Mouse (Mus musculus): ENCODE data around the gene Med7.
"Not testable (repeated sequence)": the region's sequence is repeated elsewhere in the genome, so short reads cannot be mapped to it uniquely, and the experiment has no call there.

The Med7 gene

GRCm38 (mm10) chr11:46436760-46437458 lies at the start of gene Med7:
Gene Med7 (plus strand): TSS chr11:46436925.
- peak; percentile 89 to 96 for DNase-seq (ENCODE audit: low spot score in 2 of 2)

DNA sequence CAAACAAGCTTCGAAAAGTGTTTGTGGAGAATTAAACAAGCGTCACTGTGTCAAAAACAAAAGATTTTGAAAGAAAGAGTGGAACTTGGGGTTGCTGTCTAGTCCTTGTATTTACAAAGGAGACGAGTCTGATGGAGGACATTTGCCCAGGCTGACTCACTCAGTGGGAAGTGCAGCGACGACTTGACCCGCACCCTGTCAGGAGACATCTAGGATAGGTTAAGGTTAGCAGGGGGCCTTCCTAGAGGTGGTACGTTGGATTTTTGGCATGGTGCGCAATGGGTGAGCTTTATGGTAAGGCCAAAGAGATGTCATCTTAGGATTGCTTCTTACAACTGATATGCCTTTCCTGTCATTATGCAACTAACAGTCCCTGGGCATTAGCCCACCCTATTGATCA lies 49.7 kb upstream of the Med7 start:
- no peak for DNase-seq (ENCODE audit: low spot score in 2 of 2)

DNA sequence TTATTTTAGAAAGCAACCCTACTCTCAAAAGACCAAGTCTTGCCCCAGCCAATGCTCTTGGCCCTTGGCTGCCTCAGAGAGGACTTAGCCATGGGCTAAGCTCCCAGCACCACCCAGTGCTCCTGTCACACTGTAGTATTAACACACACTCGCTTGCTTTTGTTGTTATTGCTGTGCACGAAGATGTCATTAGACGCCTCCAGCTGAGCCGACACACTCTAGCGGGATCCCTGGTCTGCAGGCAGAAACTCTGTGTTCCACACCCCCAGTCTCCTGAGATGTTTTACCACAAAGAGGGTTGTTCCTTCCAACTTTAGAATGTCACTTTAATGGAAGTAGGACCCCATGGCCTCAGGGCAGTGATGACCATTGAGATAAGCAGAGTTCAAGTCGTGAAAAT lies 48.3 kb upstream of the Med7 start:
- DNase-seq (ENCODE audit: low spot score in 2 of 2), result no peak

DNA sequence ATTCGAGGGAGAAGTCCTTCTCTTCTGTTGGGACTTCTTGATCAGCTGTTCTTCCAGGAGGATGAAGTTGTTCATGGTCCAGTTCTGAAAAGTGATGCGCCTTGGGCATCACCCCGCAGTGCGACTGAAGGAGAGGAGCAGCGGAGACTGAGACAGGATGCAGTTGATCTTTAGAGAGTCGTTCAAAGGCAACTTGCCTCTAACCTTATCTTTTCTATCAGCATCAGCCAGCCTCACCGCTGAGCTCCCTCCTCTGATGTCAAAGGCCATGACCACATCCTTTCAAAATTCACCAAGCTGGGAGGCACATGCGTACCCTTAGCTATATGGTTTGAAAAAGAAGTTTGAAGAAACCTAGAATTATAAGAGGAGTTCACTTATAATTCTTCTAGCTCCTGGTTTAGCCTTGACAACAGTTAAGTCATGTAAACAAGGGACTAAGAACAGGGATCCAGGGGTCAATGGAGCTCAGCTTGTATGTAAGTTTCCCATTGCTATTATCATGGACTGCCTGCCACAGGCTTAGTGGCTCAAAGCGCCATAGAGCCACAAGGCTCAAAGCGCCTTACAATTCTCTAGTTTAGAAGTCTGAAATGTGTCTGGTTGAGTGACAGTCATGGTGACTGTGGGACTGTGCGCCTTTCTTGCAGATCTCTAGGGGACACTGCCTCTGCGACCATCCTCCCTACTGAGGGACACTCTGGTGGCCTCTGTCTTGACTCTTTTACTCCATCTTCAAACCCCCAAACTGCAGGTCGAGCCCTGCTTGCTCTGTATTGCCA lies 47.2 kb upstream of the Med7 start, which contains the start of gene Itk:
Gene Itk, minus strand, starts transcription at position 180 of the 782 bp plus-strand sequence.
- DNase-seq (ENCODE audit: low spot score in 2 of 2), result no peak

- DNase-seq (ENCODE audit: low spot score in 2 of 2), result no peak
These were observed 46.1 kb upstream of the Med7 start for GRCm38 (mm10) chr11:46390621-46391020.

DNA sequence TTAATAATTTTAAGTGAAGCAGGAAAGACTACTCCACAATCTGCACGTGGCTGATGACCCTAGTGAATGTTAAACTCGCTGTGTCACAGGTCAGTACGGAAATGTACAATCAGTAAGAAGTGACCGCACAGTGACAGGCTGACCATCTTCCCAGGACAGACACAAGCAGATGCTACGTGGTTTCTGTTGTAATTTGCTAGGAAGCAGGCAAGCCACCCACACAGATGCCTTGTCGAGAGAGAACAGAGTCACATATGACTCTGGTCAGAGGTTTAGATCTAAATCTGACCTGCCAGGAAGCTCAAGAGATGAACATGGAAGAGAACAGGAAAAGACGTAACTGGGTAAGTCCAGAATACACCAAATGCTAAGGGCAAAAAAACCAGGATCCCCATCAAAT lies 43.8 kb upstream of the Med7 start:
- DNase-seq (ENCODE audit: low spot score in 2 of 2), result no peak

DNA sequence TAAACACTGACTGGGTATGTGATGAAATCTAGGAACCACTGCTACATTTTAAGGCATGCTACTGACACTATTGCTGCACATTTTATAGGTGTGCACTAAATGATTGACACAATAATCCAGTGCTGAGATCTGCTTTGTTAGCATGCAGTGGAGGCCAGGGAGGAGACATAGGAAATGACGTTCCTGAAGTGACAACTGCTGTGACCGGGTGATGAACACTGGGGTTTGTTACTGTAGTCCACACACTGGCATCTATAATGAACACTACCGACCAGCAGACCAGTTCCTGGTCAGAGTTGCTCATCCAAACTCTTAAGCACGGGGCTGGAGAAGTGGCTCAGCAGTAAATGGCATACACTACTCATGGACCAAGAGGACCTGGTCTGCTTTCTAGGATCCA lies 43.3 kb upstream of the Med7 start:
- DNase-seq (ENCODE audit: low spot score in 2 of 2), result no peak

- DNase-seq (ENCODE audit: low spot score in 2 of 2), result no peak
These were observed 41.6 kb upstream of the Med7 start for GRCm38 (mm10) chr11:46395088-46395487.

- no peak for DNase-seq (ENCODE audit: low spot score in 2 of 2)
These were observed 41.0 kb upstream of the Med7 start for GRCm38 (mm10) chr11:46395698-46396097.

GRCm38 (mm10) chr11:46396167-46396859 lies 40.4 kb upstream of the Med7 start, which contains the start of gene Fam71b:
Gene Fam71b (plus strand): TSS chr11:46396559.
- no peak for DNase-seq (ENCODE audit: low spot score in 2 of 2)

DNA sequence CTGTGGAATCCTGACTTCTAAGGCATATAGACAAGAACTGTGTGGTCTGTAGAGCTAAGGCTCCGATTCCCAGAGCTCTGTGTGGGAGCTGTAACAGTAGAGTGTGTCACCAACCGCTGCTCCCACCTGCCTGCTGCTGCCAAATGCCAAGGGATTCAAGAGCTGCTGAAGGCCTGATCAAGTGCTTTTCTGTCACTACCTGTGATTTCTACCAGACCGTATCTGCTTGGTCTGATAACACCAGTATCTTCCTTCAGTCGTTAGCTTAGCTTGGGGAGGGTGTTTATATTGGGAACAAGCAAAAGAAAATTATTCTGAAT lies 39.9 kb upstream of the Med7 start:
- peak in 1 of 2 experiments; percentile 11 for DNase-seq (ENCODE audit: low spot score in 2 of 2)

GRCm38 (mm10) chr11:46397900-46398299 lies 38.8 kb upstream of the Med7 start:
- no peak for DNase-seq (ENCODE audit: low spot score in 2 of 2)

DNA sequence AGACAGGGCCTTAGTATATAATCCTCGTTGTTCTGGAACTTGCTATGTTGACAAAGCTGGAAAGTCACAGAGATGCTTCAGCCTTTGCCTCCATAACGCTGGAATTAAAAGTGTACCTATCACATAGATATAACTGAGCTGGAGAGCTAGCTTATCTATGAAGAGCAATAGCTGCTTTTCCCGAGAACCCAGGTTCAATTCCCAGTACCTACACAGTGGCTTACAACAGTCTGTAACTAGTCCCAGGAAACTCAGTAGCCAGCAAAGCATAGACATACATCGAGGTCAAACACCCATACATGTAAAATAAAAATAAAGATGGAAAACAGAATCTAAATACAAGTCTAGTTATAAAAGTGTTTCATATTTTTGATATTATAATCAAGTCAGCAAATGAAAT lies 38.3 kb upstream of the Med7 start:
- DNase-seq (ENCODE audit: low spot score in 2 of 2), result no peak

DNA sequence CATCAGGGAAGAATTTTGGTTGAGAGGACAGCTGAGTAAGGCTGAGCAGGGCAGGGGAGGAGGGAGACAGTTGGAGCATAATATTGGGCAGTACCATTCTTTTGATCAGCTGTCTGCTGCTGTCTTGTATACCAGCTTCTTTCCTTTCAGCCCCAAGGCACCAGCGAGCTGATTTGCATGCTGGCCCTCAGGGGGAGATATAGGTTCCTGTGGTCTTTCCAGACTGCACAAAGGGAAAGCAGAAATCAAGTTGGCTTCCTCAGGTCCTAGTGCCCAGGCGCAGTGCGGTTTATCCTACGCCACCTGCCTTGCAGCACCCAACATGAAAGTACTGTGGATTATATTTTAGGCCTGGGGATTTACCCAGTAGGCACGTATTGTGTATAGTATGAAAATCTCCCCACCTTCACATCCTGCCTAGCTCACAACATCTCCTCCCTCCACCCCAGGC lies 37.8 kb upstream of the Med7 start:
- DNase-seq (ENCODE audit: low spot score in 2 of 2), result no peak

DNA sequence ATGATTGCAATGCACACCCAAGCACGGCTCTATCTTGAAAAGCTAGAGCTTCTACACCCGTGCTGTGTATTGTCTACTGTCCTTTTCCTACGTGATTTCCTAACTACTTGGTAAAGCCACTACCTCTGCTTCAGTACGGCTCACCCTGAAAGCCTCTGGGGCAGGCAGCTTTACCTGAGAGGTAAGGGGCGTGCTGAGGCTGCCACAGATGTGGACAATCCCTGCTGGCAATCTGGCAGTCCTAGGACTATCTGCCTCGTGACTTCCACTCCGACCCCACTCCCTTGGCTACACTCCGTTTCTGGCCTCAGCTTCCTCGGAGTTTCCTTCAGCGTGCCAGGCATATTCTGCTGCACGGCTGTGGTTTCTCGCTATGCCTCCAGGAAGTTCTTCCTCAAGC lies 35.2 kb upstream of the Med7 start:
- no peak for DNase-seq (ENCODE audit: low spot score in 2 of 2)

DNA sequence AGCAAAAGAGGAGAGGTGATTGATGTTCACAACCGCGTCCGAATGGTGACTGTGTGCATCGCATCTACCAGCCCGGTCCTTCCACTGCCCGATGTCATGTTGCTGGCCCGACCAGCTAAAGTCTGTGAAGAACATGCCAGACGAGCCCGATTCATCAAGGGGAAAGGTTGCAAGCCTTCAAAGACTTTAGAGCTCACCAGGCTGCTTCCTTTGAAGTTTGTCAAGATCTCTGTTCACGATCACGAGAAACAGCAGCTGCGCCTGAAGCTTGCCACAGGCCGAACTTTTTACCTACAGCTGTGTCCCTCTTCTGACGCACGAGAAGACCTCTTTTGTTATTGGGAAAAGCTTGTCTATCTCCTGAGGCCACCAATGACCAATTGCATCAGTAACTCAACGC lies 31.7 kb upstream of the Med7 start:
- no peak for DNase-seq (ENCODE audit: low spot score in 2 of 2)

- no peak for DNase-seq (ENCODE audit: low spot score in 2 of 2)
These were observed 30.0 kb upstream of the Med7 start for GRCm38 (mm10) chr11:46406721-46407120.

DNA sequence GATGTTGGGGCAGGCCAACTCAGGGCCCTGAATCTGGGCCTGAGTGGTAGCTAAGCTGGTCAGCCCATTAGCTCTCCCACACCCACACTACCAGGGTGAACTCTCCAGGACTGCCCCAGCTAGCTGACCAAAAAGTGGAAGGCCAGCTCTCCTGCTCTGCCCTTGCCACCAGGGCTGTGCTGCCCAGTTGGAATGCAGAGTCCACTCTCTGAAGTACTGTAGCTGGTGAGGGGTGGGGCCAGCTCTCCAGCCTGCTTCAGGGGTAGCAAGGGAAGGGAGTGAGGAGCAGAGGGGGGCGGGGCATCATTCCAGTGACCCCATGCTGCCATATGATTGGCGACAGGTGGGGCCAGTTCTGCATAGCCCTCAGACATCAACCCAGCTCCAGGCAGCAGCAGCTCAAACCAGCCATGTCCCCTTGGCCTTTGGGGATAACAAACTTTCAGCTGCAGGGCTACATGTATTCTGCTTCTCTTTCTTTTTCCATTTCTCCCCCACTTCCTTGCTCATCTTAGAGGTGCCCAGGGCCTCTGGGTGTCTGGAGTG lies 26.6 kb upstream of the Med7 start:
- DNase-seq (ENCODE audit: low spot score in 2 of 2), result no peak

- no peak for DNase-seq (ENCODE audit: low spot score in 2 of 2)
These were observed 18.3 kb upstream of the Med7 start for GRCm38 (mm10) chr11:46418438-46418837.

- DNase-seq (ENCODE audit: low spot score in 2 of 2), result no peak
These were observed 17.9 kb upstream of the Med7 start for GRCm38 (mm10) chr11:46418860-46419259.

DNA sequence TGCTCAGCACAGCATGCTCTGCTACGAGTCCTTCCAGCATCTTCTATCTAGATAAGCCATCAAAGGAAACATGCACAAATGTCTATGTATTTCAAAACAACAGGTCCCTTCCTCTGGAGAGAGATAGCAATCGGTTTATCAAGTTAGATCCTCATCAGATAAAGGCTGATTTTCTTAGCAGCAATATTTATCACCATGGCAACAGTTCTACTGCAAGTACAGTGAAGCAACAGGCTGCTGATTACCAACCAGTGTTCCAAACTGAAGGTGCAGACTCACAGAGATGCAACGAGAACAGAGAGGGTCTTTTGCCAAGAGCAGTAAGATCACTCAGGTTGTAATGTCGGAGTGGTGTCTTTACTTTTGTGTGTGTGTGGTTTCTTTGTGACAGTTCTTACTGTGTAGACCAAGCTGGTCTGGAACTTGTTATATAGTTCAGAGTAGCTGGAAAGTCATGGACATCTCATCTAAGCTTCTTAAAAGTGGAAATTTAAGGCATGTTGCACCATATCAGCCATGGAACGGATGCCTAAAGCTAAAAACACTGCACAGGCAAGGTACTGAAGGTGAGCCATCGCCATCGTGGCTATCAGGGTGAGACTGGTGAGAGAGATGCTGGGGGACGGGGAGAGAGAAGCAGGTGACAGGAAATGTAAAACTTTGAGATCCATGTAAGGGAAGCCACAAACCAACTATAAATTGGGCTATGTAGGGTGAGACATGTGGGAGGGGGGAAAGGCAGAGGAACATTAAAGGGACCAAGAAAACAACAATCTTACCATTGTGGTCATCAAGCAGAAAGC lies 15.4 kb upstream of the Med7 start:
- no peak for DNase-seq (ENCODE audit: low spot score in 2 of 2)

DNA sequence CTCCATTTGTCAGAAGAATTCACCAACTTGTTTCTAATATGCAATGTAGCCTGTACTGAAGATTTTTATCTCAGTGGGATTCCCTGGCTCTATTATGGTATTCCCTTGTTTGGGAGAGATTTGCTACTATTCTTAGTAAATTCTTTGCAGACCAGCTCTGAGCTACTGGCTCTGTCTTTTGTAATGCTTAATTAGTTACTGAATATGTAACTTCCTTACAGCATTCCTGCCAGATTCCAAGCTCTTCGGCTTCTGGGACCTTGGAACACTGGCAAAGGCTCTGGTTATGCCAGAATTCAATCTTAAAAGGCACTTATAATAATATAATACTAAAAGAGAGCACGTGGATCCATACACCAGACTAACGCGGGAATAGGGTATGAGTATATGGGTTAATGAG lies 8.6 kb upstream of the Med7 start:
- DNase-seq (ENCODE audit: low spot score in 2 of 2), result not testable (repeated sequence)
